Mouse (Mus musculus): ENCODE results near the gene Pitpnm1. TPM values are rescaled to one million over a fixed set of nuclear protein-coding genes. Genes with fewer than 3 reads are reported as not detected.

Gene Pitpnm1
- polyA plus RNA-seq, 1 experiment: 357 TPM

- Histone ChIP-seq H3K27me3 (ENCODE audit: control insufficient read depth, insufficient read depth, low read length) (no peaks in the 10 kb centered on the region), H3K36me3 (ENCODE audit: control insufficient read depth, insufficient read depth, low read length) (no peaks in the 10 kb centered on the region), H3K4me3 (ENCODE audit: control insufficient read depth, insufficient read depth, low read length) (no peak overlapping the region), H3K4me1 (replicated peaks; ENCODE audit: control insufficient read depth, insufficient read depth, low read length) (peaks cover 9% of the 10 kb centered on the region), H3K27ac (ENCODE audit: control insufficient read depth, insufficient read depth, low read length) (no peak overlapping the region)
- DNase-seq: no peak
- WGBS: 94% methylated on average over 3 of the region's 3 CpGs
- TF ChIP-seq POLR2A (IDR thresholded peaks at IDR 0.05; ENCODE audit: control insufficient read depth, extremely low read depth, insufficient read depth, low read length, poor library complexity) (no peak), CTCF (IDR thresholded peaks at IDR 0.05; ENCODE audit: borderline replicate concordance, control insufficient read depth, extremely low read depth, insufficient read depth, low read length, poor library complexity) (no peak)
These were observed 9.4 kb upstream of the Pitpnm1 start for GRCm38 (mm10) chr19:4090446-4090845.

GRCm38 (mm10) chr19:4091383-4091782 lies 8.4 kb upstream of the Pitpnm1 start:
- no peaks in the 10 kb centered on the region for H3K36me3 ChIP-seq (ENCODE audit: control insufficient read depth, insufficient read depth, low read length)
- no peak overlapping the region for H3K4me3 ChIP-seq (ENCODE audit: control insufficient read depth, insufficient read depth, low read length)
- TF ChIP-seq CTCF (IDR thresholded peaks at IDR 0.05; ENCODE audit: borderline replicate concordance, control insufficient read depth, extremely low read depth, insufficient read depth, low read length, poor library complexity): no peak
- no peak for TF ChIP-seq POLR2A (IDR thresholded peaks at IDR 0.05; ENCODE audit: control insufficient read depth, extremely low read depth, insufficient read depth, low read length, poor library complexity)
- H3K4me1 ChIP-seq (replicated peaks; ENCODE audit: control insufficient read depth, insufficient read depth, low read length): peaks cover 11% of the 10 kb centered on the region
- DNase-seq: no peak
- no peak overlapping the region for H3K27ac ChIP-seq (ENCODE audit: control insufficient read depth, insufficient read depth, low read length)
- H3K27me3 ChIP-seq (ENCODE audit: control insufficient read depth, insufficient read depth, low read length): no peaks in the 10 kb centered on the region
- WGBS: 18% methylated on average over 2 of the region's 2 CpGs

GRCm38 (mm10) chr19:4092750-4093149 lies 7.0 kb upstream of the Pitpnm1 start:
- no peaks in the 10 kb centered on the region for H3K27me3 ChIP-seq (ENCODE audit: control insufficient read depth, insufficient read depth, low read length)
- no peak for DNase-seq
- no peak for TF ChIP-seq CTCF (IDR thresholded peaks at IDR 0.05; ENCODE audit: borderline replicate concordance, control insufficient read depth, extremely low read depth, insufficient read depth, low read length, poor library complexity)
- no peak for TF ChIP-seq POLR2A (IDR thresholded peaks at IDR 0.05; ENCODE audit: control insufficient read depth, extremely low read depth, insufficient read depth, low read length, poor library complexity)
- no peaks in the 10 kb centered on the region for H3K36me3 ChIP-seq (ENCODE audit: control insufficient read depth, insufficient read depth, low read length)
- H3K27ac ChIP-seq (ENCODE audit: control insufficient read depth, insufficient read depth, low read length): no peak overlapping the region
- H3K4me3 ChIP-seq (ENCODE audit: control insufficient read depth, insufficient read depth, low read length): no peak overlapping the region
- H3K4me1 ChIP-seq (replicated peaks; ENCODE audit: control insufficient read depth, insufficient read depth, low read length): peaks cover 18% of the 10 kb centered on the region
- 86% methylated on average over 3 of the region's 3 CpGs for WGBS

- no peak for DNase-seq
- Histone ChIP-seq H3K4me3 (ENCODE audit: control insufficient read depth, insufficient read depth, low read length) (no peak overlapping the region), H3K36me3 (ENCODE audit: control insufficient read depth, insufficient read depth, low read length) (no peaks in the 10 kb centered on the region), H3K4me1 (replicated peaks; ENCODE audit: control insufficient read depth, insufficient read depth, low read length) (peaks cover 27% of the 10 kb centered on the region), H3K27ac (ENCODE audit: control insufficient read depth, insufficient read depth, low read length) (no peak overlapping the region), H3K27me3 (ENCODE audit: control insufficient read depth, insufficient read depth, low read length) (no peaks in the 10 kb centered on the region)
- 26% methylated on average over 7 of the region's 7 CpGs for whole genome bisulfite sequencing
- TF ChIP-seq POLR2A (IDR thresholded peaks at IDR 0.05; ENCODE audit: control insufficient read depth, extremely low read depth, insufficient read depth, low read length, poor library complexity): no peak
- TF ChIP-seq CTCF (IDR thresholded peaks at IDR 0.05; ENCODE audit: borderline replicate concordance, control insufficient read depth, extremely low read depth, insufficient read depth, low read length, poor library complexity): no peak
These were observed 6.0 kb upstream of the Pitpnm1 start for GRCm38 (mm10) chr19:4093772-4094171.

GRCm38 (mm10) chr19:4094348-4094747 lies 5.5 kb upstream of the Pitpnm1 start:
- Histone ChIP-seq H3K4me3 (ENCODE audit: control insufficient read depth, insufficient read depth, low read length) (no peak overlapping the region), H3K27ac (ENCODE audit: control insufficient read depth, insufficient read depth, low read length) (no peak overlapping the region), H3K36me3 (ENCODE audit: control insufficient read depth, insufficient read depth, low read length) (no peaks in the 10 kb centered on the region), H3K4me1 (replicated peaks; ENCODE audit: control insufficient read depth, insufficient read depth, low read length) (peaks cover 31% of the 10 kb centered on the region), H3K27me3 (ENCODE audit: control insufficient read depth, insufficient read depth, low read length) (no peaks in the 10 kb centered on the region)
- TF ChIP-seq CTCF (IDR thresholded peaks at IDR 0.05; ENCODE audit: borderline replicate concordance, control insufficient read depth, extremely low read depth, insufficient read depth, low read length, poor library complexity) (no peak), POLR2A (IDR thresholded peaks at IDR 0.05; ENCODE audit: control insufficient read depth, extremely low read depth, insufficient read depth, low read length, poor library complexity) (no peak)
- 94% methylated on average over 3 of the region's 3 CpGs for WGBS
- no peak for DNase-seq

- Histone ChIP-seq H3K4me1 (replicated peaks; ENCODE audit: control insufficient read depth, insufficient read depth, low read length) (peaks cover 35% of the 10 kb centered on the region), H3K4me3 (ENCODE audit: control insufficient read depth, insufficient read depth, low read length) (no peak overlapping the region), H3K27ac (ENCODE audit: control insufficient read depth, insufficient read depth, low read length) (no peak overlapping the region), H3K36me3 (ENCODE audit: control insufficient read depth, insufficient read depth, low read length) (no peaks in the 10 kb centered on the region), H3K27me3 (ENCODE audit: control insufficient read depth, insufficient read depth, low read length) (no peaks in the 10 kb centered on the region)
- 95% methylated on average over 5 of the region's 5 CpGs for WGBS
- no peak for TF ChIP-seq CTCF (IDR thresholded peaks at IDR 0.05; ENCODE audit: borderline replicate concordance, control insufficient read depth, extremely low read depth, insufficient read depth, low read length, poor library complexity)
- TF ChIP-seq POLR2A (IDR thresholded peaks at IDR 0.05; ENCODE audit: control insufficient read depth, extremely low read depth, insufficient read depth, low read length, poor library complexity): no peak
- DNase-seq: no peak
These were observed 5.0 kb upstream of the Pitpnm1 start for GRCm38 (mm10) chr19:4094774-4095303.

- DNase-seq: no peak
- TF ChIP-seq CTCF (IDR thresholded peaks at IDR 0.05; ENCODE audit: borderline replicate concordance, control insufficient read depth, extremely low read depth, insufficient read depth, low read length, poor library complexity) (no peak), POLR2A (IDR thresholded peaks at IDR 0.05; ENCODE audit: control insufficient read depth, extremely low read depth, insufficient read depth, low read length, poor library complexity) (no peak)
- WGBS: 88% methylated on average over 3 of the region's 3 CpGs
- no peak overlapping the region for H3K27ac ChIP-seq (ENCODE audit: control insufficient read depth, insufficient read depth, low read length)
- no peak overlapping the region for H3K4me3 ChIP-seq (ENCODE audit: control insufficient read depth, insufficient read depth, low read length)
- no peaks in the 10 kb centered on the region for H3K27me3 ChIP-seq (ENCODE audit: control insufficient read depth, insufficient read depth, low read length)
- peaks cover 44% of the 10 kb centered on the region for H3K4me1 ChIP-seq (replicated peaks; ENCODE audit: control insufficient read depth, insufficient read depth, low read length)
- no peaks in the 10 kb centered on the region for H3K36me3 ChIP-seq (ENCODE audit: control insufficient read depth, insufficient read depth, low read length)
These were observed 4.0 kb upstream of the Pitpnm1 start for GRCm38 (mm10) chr19:4095802-4096201.
